In the genomic region with DNA sequence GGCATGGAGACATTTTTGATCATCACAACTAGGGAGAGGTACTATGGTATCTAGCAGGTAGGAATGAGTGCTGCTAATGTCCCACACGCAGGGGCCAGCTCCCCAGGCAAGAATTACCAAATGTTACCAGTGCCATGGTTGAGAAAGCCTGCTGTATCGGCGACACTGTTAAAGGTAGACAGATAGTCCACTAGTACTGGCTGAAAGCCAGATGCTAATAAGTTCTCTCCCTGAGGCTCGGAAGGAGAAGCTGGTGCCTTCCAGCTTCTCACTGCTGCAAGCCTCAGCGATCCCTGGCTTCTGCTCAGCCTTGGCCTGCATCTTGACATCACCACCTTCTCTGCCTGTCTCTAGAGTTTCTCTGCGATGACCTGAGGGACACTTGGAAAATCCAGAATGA, we compare ENCODE assay signal across 21 mouse cellular contexts. TPM values are rescaled to one million over a fixed set of nuclear protein-coding genes. Genes with fewer than 3 reads are reported as not detected.
DNase-seq lines count a peak whose midpoint lies in the region; ATAC-seq and TF ChIP-seq lines count a peak whose summit lies in the region.
"Had no signal": no experiment of that assay in that cellular context is flagged by ENCODE, and none has a peak within 500 bp of the region (broad histone marks: within the 10 kb centered on the region; RNA-seq: fewer than 3 reads in every experiment).

No protein-coding gene starts in this region.

- no peak overlapping the region for H3K4me3 ChIP-seq in heart, embryonic 12.5 days
- no peak overlapping the region for H3K4me3 ChIP-seq in kidney, adult 2 months (ENCODE audit: insufficient read depth, low read depth, low read length)
- H3K4me3 ChIP-seq: embryonic facial prominence, embryonic 15.5 days; forebrain, embryonic 15.5 days; heart, embryonic 15.5 days; hindbrain, embryonic 15.5 days had no signal

- no peak for TF ChIP-seq POLR2A in kidney, adult 2 months (IDR thresholded peaks at IDR 0.05; ENCODE audit: low read depth, low read length)

- H3K9ac ChIP-seq in heart, embryonic 12.5 days, result no peak overlapping the region
- H3K9ac ChIP-seq: embryonic facial prominence, embryonic 15.5 days; forebrain, embryonic 15.5 days; heart, embryonic 15.5 days; hindbrain, embryonic 15.5 days had no signal

- no peak for ATAC-seq in heart, embryonic 12.5 days (ENCODE audit: insufficient number of reproducible peaks, low FRiP score)
- ATAC-seq: CD4-positive, CD25-positive, alpha-beta regulatory T cell, adult 4 months; forebrain, embryonic 15.5 days had no signal

- H3K4me2 ChIP-seq in heart, embryonic 12.5 days, result no peak overlapping the region
- H3K4me2 ChIP-seq: embryonic facial prominence, embryonic 15.5 days; forebrain, embryonic 15.5 days; heart, embryonic 15.5 days; hindbrain, embryonic 15.5 days had no signal

- H3K36me3 ChIP-seq in heart, embryonic 12.5 days, result no peaks in the 10 kb centered on the region
- H3K36me3 ChIP-seq in kidney, adult 2 months (ENCODE audit: control insufficient read depth, insufficient read depth, low read length), result no peaks in the 10 kb centered on the region
- H3K36me3 ChIP-seq: embryonic facial prominence, embryonic 15.5 days; forebrain, embryonic 15.5 days; heart, embryonic 15.5 days; hindbrain, embryonic 15.5 days had no signal

- no peaks in the 10 kb centered on the region for H3K9me3 ChIP-seq in heart, embryonic 12.5 days (replicated peaks)
- H3K9me3 ChIP-seq: embryonic facial prominence, embryonic 15.5 days; forebrain, embryonic 15.5 days; G1E; heart, embryonic 15.5 days; hindbrain, embryonic 15.5 days had no signal

- WGBS in heart, embryonic 12.5 days, result 64% methylated on average over 6 of the region's 6 CpGs
- WGBS in kidney, adult 2 months, result 52% methylated on average over 6 of the region's 6 CpGs

- DNase-seq in heart, adult 11 months, result peak; percentile 65
- peak; percentile 27 for DNase-seq in kidney, adult 2 months
- no peak for DNase-seq in kidney, postnatal 14 days
- peak; percentile 32 for DNase-seq in testis, postnatal 14 days (ENCODE audit: low spot score)
- no peak for DNase-seq in testis, postnatal 10 days (ENCODE audit: low spot score)
- no peak for DNase-seq in layer of hippocampus, adult 9-10 months (ENCODE audit: low spot score)
- DNase-seq: adrenal gland, postnatal 10 days; B cell, adult 2 months; cerebellum, adult 11 months; cerebellum, adult 8-10 months; cerebellum, postnatal 14 days; embryo, embryonic 11 days; gastrocnemius, postnatal 10 days; heart, postnatal 14 days had no signal

- TF ChIP-seq CTCF in kidney, adult 2 months (conservative IDR thresholded peaks at IDR 0.05; ENCODE audit: insufficient read depth, insufficient read length, low read depth, low read length), result no peak

- no peaks in the 10 kb centered on the region for H3K27me3 ChIP-seq in heart, embryonic 12.5 days (replicated peaks)
- H3K27me3 ChIP-seq in kidney, adult 2 months (replicated peaks; ENCODE audit: control insufficient read depth, insufficient read depth, low read length), result no peaks in the 10 kb centered on the region
- H3K27me3 ChIP-seq: embryonic facial prominence, embryonic 15.5 days; forebrain, embryonic 15.5 days; heart, embryonic 15.5 days; hindbrain, embryonic 15.5 days had no signal

- peaks cover 67% of the 10 kb centered on the region for H3K4me1 ChIP-seq in heart, embryonic 12.5 days (replicated peaks)
- no peaks in the 10 kb centered on the region for H3K4me1 ChIP-seq in kidney, adult 2 months (ENCODE audit: control insufficient read depth, insufficient read depth, low read length)
- H3K4me1 ChIP-seq: embryonic facial prominence, embryonic 15.5 days had no signal

- H3K27ac ChIP-seq in heart, embryonic 12.5 days (ENCODE audit: poor library complexity, severe bottlenecking), result no peak overlapping the region
- no peak overlapping the region for H3K27ac ChIP-seq in kidney, adult 2 months (ENCODE audit: insufficient read depth, low read depth, low read length)
- H3K27ac ChIP-seq: embryonic facial prominence, embryonic 15.5 days; forebrain, embryonic 15.5 days; heart, embryonic 15.5 days; hindbrain, embryonic 15.5 days had no signal

RNA-seq across cellular contexts. Expression of gene Fam122a, which starts 32.2 kb away (rescaled TPM):
- polyA plus RNA-seq in heart, embryonic 12.5 days (2016; fragmentation: Nextera tagmentation; extraction: Ambion mirVana), result 53.4 and 56.1 TPM in 2 replicates
- 31.3 and 36.3 TPM in 2 replicates for polyA plus RNA-seq in kidney, adult 2 months (2012; rRNA removed)

RNA-seq across cellular contexts. Expression of gene Pip5k1b, which starts 46.3 kb away (rescaled TPM):
- polyA plus RNA-seq in heart, embryonic 12.5 days (2016; fragmentation: Nextera tagmentation; extraction: Ambion mirVana), result 8.6 and 9.4 TPM in 2 replicates
- polyA plus RNA-seq in kidney, adult 2 months (2012; rRNA removed), result 3.7 and 4.0 TPM in 2 replicates

Comparison
In these comparisons a context has a peak if more than half of its experiments do, and no peak if none do; other contexts are left out.
1. DNase-seq: peak in heart, adult 11 months (single experiment), kidney, adult 2 months (single experiment) and testis, postnatal 14 days (single experiment); none in kidney, postnatal 14 days (single experiment), testis, postnatal 10 days (single experiment) and layer of hippocampus, adult 9-10 months (single experiment).